Mouse (Mus musculus) intestine, embryonic 15.5 days (tissue): Measurements from ENCODE around the gene Nme7. TPM values are rescaled to one million over a fixed set of nuclear protein-coding genes. Genes with fewer than 3 reads are reported as not detected.

Experiments used
- ATAC-seq: fragments of 200-750 bp; cut with Nextera tagmentation; 2 replicates; pipeline ENCODE4 v1.8.0; 2017; ENCODE audit warnings: moderate TSS enrichment, moderate library complexity
- H3K27ac ChIP-seq: fragments of 300-500 bp; sonication (generic); 2 replicates; pipeline ENCODE4 v1.5.1; 2015; ENCODE audit warnings: mild to moderate bottlenecking, inconsistent platforms
- H3K27me3 ChIP-seq: fragments of 300-500 bp; sonication (generic); replicated peaks from 2 replicates; pipeline ENCODE4 v1.6.1; 2015; ENCODE audit warnings: inconsistent platforms
- H3K36me3 ChIP-seq: fragments of 300-500 bp; sonication (generic); 2 replicates; pipeline ENCODE4 v1.6.1; 2015; ENCODE audit warnings: inconsistent platforms
- H3K4me1 ChIP-seq: fragments of 300-500 bp; sonication (generic); replicated peaks from 2 replicates; pipeline ENCODE4 v1.6.1; 2015; ENCODE audit warnings: inconsistent platforms
- H3K4me2 ChIP-seq: fragments of 300-500 bp; sonication (generic); replicated peaks from 2 replicates; pipeline ENCODE4 v1.6.1; 2015; ENCODE audit warnings: mild to moderate bottlenecking, inconsistent platforms
- H3K4me3 ChIP-seq: fragments of 300-500 bp; sonication (generic); replicated peaks from 2 replicates; pipeline ENCODE4 v1.5.1; 2015; ENCODE audit warnings: inconsistent platforms
- H3K9ac ChIP-seq: fragments of 300-500 bp; sonication (generic); 2 replicates; pipeline ENCODE4 v1.6.1; 2015; ENCODE audit warnings: inconsistent platforms
- H3K9me3 ChIP-seq: fragments of 300-500 bp; sonication (generic); 2 replicates; pipeline ENCODE4 v1.6.1; 2016; ENCODE audit warnings: inconsistent platforms
- WGBS: fragments of 180-500 bp; shearing (Covaris S2); methylation state at CpG from one replicate; pipeline ENCODE4 v1.1.7; 2015; 5-methylcytosine and 5-hydroxymethylcytosine counted together
- polyA plus RNA-seq: library from polyadenylated mRNA; unstranded; fragments of >200 nt; fragmentation: Nextera tagmentation; extraction: Ambion mirVana; gene quantifications from 2 replicates; pipeline ENCODE4 v1.2.1, GENCODE M21; 2015

Gene Nme7
- polyA plus RNA-seq, 1 experiment from 2014 or later, result 35.0 TPM

GRCm38 (mm10) chr1:164473398-164473797 is 169.5 kb downstream of the Nme7 start:
- no peak overlapping the region for H3K4me3 ChIP-seq
- no peaks in the 10 kb centered on the region for H3K36me3 ChIP-seq
- H3K27me3 ChIP-seq, result no peaks in the 10 kb centered on the region
- 92% methylated on average over 7 of the region's 7 CpGs for WGBS
- H3K27ac ChIP-seq, result no peak overlapping the region
- H3K9me3 ChIP-seq, result no peaks in the 10 kb centered on the region
- H3K4me1 ChIP-seq, result 0 out of 2 replicates have a peak, but pooled peaks cover 5% of the 10 kb centered on the region
- no peak overlapping the region for H3K9ac ChIP-seq
- H3K4me2 ChIP-seq, result no peak overlapping the region
- no peak for ATAC-seq

GRCm38 (mm10) chr1:164474310-164474709 is 170.4 kb downstream of the Nme7 start:
- Histone ChIP-seq H3K4me1 (0 out of 2 replicates have a peak, but pooled peaks cover 5% of the 10 kb centered on the region), H3K27me3 (no peaks in the 10 kb centered on the region), H3K9ac (no peak overlapping the region), H3K27ac (no peak overlapping the region), H3K9me3 (no peaks in the 10 kb centered on the region), H3K4me3 (no peak overlapping the region), H3K36me3 (no peaks in the 10 kb centered on the region), H3K4me2 (no peak overlapping the region)
- no peak for ATAC-seq
- 54% methylated on average over 6 of the region's 6 CpGs for WGBS

- 38% methylated on average over 7 of the region's 7 CpGs for WGBS
- H3K4me3 ChIP-seq, result no peak overlapping the region
- peak; percentile 66 for ATAC-seq
- H3K4me2 ChIP-seq, result no peak overlapping the region
- 0 out of 2 replicates have a peak, but pooled peaks cover 5% of the 10 kb centered on the region for H3K4me1 ChIP-seq
- no peaks in the 10 kb centered on the region for H3K36me3 ChIP-seq
- no peak overlapping the region for H3K27ac ChIP-seq
- no peaks in the 10 kb centered on the region for H3K27me3 ChIP-seq
- no peaks in the 10 kb centered on the region for H3K9me3 ChIP-seq
- H3K9ac ChIP-seq, result no peak overlapping the region
Measured at GRCm38 (mm10) chr1:164474778-164475511, 171.0 kb downstream of the Nme7 start.

GRCm38 (mm10) chr1:164475895-164476294 is 172.0 kb downstream of the Nme7 start:
- H3K4me2 ChIP-seq, result no peak overlapping the region
- no peak overlapping the region for H3K4me3 ChIP-seq
- no peaks in the 10 kb centered on the region for H3K9me3 ChIP-seq
- no peaks in the 10 kb centered on the region for H3K27me3 ChIP-seq
- no peak overlapping the region for H3K9ac ChIP-seq
- 83% methylated on average over 4 of the region's 4 CpGs for WGBS
- 0 out of 2 replicates have a peak, but pooled peaks cover 5% of the 10 kb centered on the region for H3K4me1 ChIP-seq
- ATAC-seq, result no peak
- H3K36me3 ChIP-seq, result no peaks in the 10 kb centered on the region
- no peak overlapping the region for H3K27ac ChIP-seq

- WGBS, result 70% methylated on average over 5 of the region's 5 CpGs
- Histone ChIP-seq H3K4me2 (0 out of 2 replicates have a peak overlapping the region, but pooled peaks have one; percentile 24), H3K27me3 (no peaks in the 10 kb centered on the region), H3K36me3 (no peaks in the 10 kb centered on the region), H3K9me3 (no peaks in the 10 kb centered on the region), H3K9ac (no peak overlapping the region), H3K4me1 (0 out of 2 replicates have a peak, but pooled peaks cover 2% of the 10 kb centered on the region), H3K4me3 (no peak overlapping the region), H3K27ac (peak overlapping the region; percentile 73)
- ATAC-seq, result peak; percentile 93
Measured at GRCm38 (mm10) chr1:164480755-164481644, 177.1 kb downstream of the Nme7 start.

- Histone ChIP-seq H3K27ac (peak overlapping the region; percentile 73), H3K9me3 (no peaks in the 10 kb centered on the region)
Measured at GRCm38 (mm10) chr1:164481645-164482354, 177.9 kb downstream of the Nme7 start.

GRCm38 (mm10) chr1:164482833-164483232 is 178.9 kb downstream of the Nme7 start:
- no peak for ATAC-seq
- Histone ChIP-seq H3K27me3 (no peaks in the 10 kb centered on the region), H3K36me3 (no peaks in the 10 kb centered on the region), H3K4me3 (no peak overlapping the region), H3K4me2 (no peak overlapping the region), H3K27ac (no peak overlapping the region), H3K9me3 (no peaks in the 10 kb centered on the region), H3K4me1 (0 out of 2 replicates have a peak, but pooled peaks cover 2% of the 10 kb centered on the region), H3K9ac (no peak overlapping the region)
- 83% methylated on average over 3 of the region's 3 CpGs for WGBS

More at GRCm38 (mm10) chr1:164481645-164482354, 177.9 kb downstream of the Nme7 start:
- no peaks in the 10 kb centered on the region for H3K27me3 ChIP-seq
- peak; percentile 74 for ATAC-seq
- H3K9ac ChIP-seq, result no peak overlapping the region
- H3K4me1 ChIP-seq, result 0 out of 2 replicates have a peak, but pooled peaks cover 2% of the 10 kb centered on the region
- H3K36me3 ChIP-seq, result no peaks in the 10 kb centered on the region
- H3K4me2 ChIP-seq, result 0 out of 2 replicates have a peak overlapping the region, but pooled peaks have one; percentile 24
- no peak overlapping the region for H3K4me3 ChIP-seq
- WGBS, result 41% methylated on average over 9 of the region's 9 CpGs

- Histone ChIP-seq H3K4me3 (no peak overlapping the region), H3K36me3 (no peaks in the 10 kb centered on the region), H3K27me3 (no peaks in the 10 kb centered on the region), H3K4me2 (no peak overlapping the region), H3K4me1 (0 out of 2 replicates have a peak, but pooled peaks cover 2% of the 10 kb centered on the region), H3K9me3 (no peaks in the 10 kb centered on the region), H3K27ac (no peak overlapping the region), H3K9ac (no peak overlapping the region)
- no peak for ATAC-seq
Measured at GRCm38 (mm10) chr1:164483728-164484127, 179.8 kb downstream of the Nme7 start.

Other genes starting within 250 kb of the Nme7 start
- 0.88 and 0.96 TPM in 2 replicates for gene Sell, start 242.1 kb upstream of the Nme7 start, polyA plus RNA-seq
- gene Selp, start 188.9 kb upstream of the Nme7 start, polyA plus RNA-seq, result 0.16 and 0.73 TPM in 2 replicates
- 0.43 and 0.44 TPM in 2 replicates for gene F5, start 152.3 kb upstream of the Nme7 start, polyA plus RNA-seq
- 11.6 and 14.2 TPM in 2 replicates for gene Slc19a2, start 55.1 kb upstream of the Nme7 start, polyA plus RNA-seq
- 8.0 and 8.1 TPM in 2 replicates for gene Ccdc181, start 28.5 kb upstream of the Nme7 start, polyA plus RNA-seq
- gene Blzf1, start 3.4 kb downstream of the Nme7 start, polyA plus RNA-seq, result 23.6 and 25.7 TPM in 2 replicates
- gene Atp1b1, start 154.2 kb downstream of the Nme7 start, polyA plus RNA-seq, result 203 TPM in 2 replicates